Mouse (Mus musculus) CH12.LX (cell line): ENCODE measurements at regions not wholly inside any gene's neighbourhood (a gene's known extent, or its start where the extent isn't known, plus 50 kb on each side); places are given as distances from the start of the nearest gene placed in this dataset.

Experiments used
- CTCF ChIP-seq, 2 experiments: IDR thresholded peaks in 1 of 2; conservative IDR thresholded peaks in 1 of 2; 2 replicates each; pipeline ENCODE4 v1.5.1; 2011 to 2012; ENCODE audit warnings: low read depth in 2 of 2, low read length in 2 of 2, improper control_type of control experiment in 1 of 2, inconsistent platforms in 1 of 2, mild to moderate bottlenecking in 1 of 2, moderate library complexity in 1 of 2
- ELF1 ChIP-seq: IDR thresholded peaks from 2 replicates; pipeline ENCODE4 v1.6.1; 2014; ENCODE audit warnings: low read depth, mild to moderate bottlenecking, inconsistent platforms, low read length, improper control_type of control experiment
- ETS1 ChIP-seq: conservative IDR thresholded peaks from 2 replicates; pipeline ENCODE4 v1.6.1; 2012; ENCODE audit warnings: low read depth, mild to moderate bottlenecking, inconsistent platforms, low read length, improper control_type of control experiment, moderate library complexity
- MXI1 ChIP-seq: IDR thresholded peaks from 2 replicates; pipeline ENCODE4 v1.6.1; 2011; ENCODE audit warnings: mild to moderate bottlenecking, low read depth, low read length, improper control_type of control experiment
- MYC ChIP-seq: IDR thresholded peaks from 2 replicates; pipeline ENCODE4 v1.6.1; 2011; ENCODE audit warnings: low read depth, mild to moderate bottlenecking, improper control_type of control experiment, low read length
- POLR2A ChIP-seq: IDR thresholded peaks from 2 replicates; pipeline ENCODE4 v1.6.1; 2011; ENCODE audit warnings: low read depth, mild to moderate bottlenecking, improper control_type of control experiment, low read length
- USF1 ChIP-seq: IDR thresholded peaks from 2 replicates; pipeline ENCODE4 v1.6.1; 2014; ENCODE audit warnings: low read depth, mild to moderate bottlenecking, inconsistent platforms, low read length, improper control_type of control experiment
- ZKSCAN1 ChIP-seq: IDR thresholded peaks from 2 replicates; pipeline ENCODE4 v1.6.1; 2012; ENCODE audit warnings: low read depth, inconsistent platforms, low read length, improper control_type of control experiment, borderline replicate concordance

- TF ChIP-seq CTCF (conservative IDR thresholded peaks at IDR 0.05 in 1 of 2, IDR thresholded peaks at IDR 0.05 in 1 of 2; ENCODE audit: low read depth in 2 of 2, low read length in 2 of 2): no peak
- no peak for TF ChIP-seq MYC
- TF ChIP-seq MXI1: no peak
- TF ChIP-seq POLR2A: no peak
- no peak for TF ChIP-seq ETS1
- TF ChIP-seq ZKSCAN1: no peak
- no peak for TF ChIP-seq USF1
- TF ChIP-seq ELF1: no peak
Measured at GRCm38 (mm10) chr4:125315818-125316217, 174.7 kb upstream of the Grik3 start.
